Mouse (Mus musculus) liver, embryonic 13.5 days (tissue): ENCODE data around the gene Slbp. TPM values are rescaled to one million over a fixed set of nuclear protein-coding genes. Genes with fewer than 3 reads are reported as not detected.

Source experiments
- ATAC-seq: fragments of 200-750 bp; cut with Nextera tagmentation; 2 replicates; pipeline ENCODE4 v1.8.0; 2017; ENCODE audit warnings: low read depth, mild to moderate bottlenecking, moderate number of reproducible peaks, moderate library complexity
- DNase-seq: peaks from one replicate; pipeline ENCODE4 v3.0.0; 2022
- H3K27ac ChIP-seq: fragments of 300-500 bp; sonication (generic); 2 replicates; pipeline ENCODE4 v1.5.1; 2015; ENCODE audit warnings: moderate library complexity, mild to moderate bottlenecking, inconsistent platforms
- H3K27me3 ChIP-seq: fragments of 300-500 bp; sonication (generic); 2 replicates; pipeline ENCODE4 v1.6.1; 2015; ENCODE audit warnings: mild to moderate bottlenecking, inconsistent platforms
- H3K36me3 ChIP-seq: fragments of 300-500 bp; sonication (generic); 2 replicates; pipeline ENCODE4 v1.6.1; 2015; ENCODE audit warnings: mild to moderate bottlenecking, inconsistent platforms
- H3K4me1 ChIP-seq: fragments of 300-500 bp; sonication (generic); replicated peaks from 2 replicates; pipeline ENCODE4 v1.6.1; 2015; ENCODE audit warnings: inconsistent platforms
- H3K4me2 ChIP-seq: fragments of 300-500 bp; sonication (generic); 2 replicates; pipeline ENCODE4 v1.6.1; 2015; ENCODE audit warnings: inconsistent platforms, mild to moderate bottlenecking, moderate library complexity
- H3K4me3 ChIP-seq: fragments of 300-500 bp; sonication (generic); replicated peaks from 2 replicates; pipeline ENCODE4 v1.5.1; 2015; ENCODE audit warnings: mild to moderate bottlenecking, inconsistent platforms
- H3K9ac ChIP-seq: fragments of 300-500 bp; sonication (generic); 2 replicates; pipeline ENCODE4 v1.6.1; 2015; ENCODE audit warnings: mild to moderate bottlenecking, inconsistent platforms
- H3K9me3 ChIP-seq: fragments of 300-500 bp; sonication (generic); replicated peaks from 2 replicates; pipeline ENCODE4 v1.6.1; 2016; ENCODE audit warnings: inconsistent platforms
- WGBS: fragments of 180-500 bp; shearing (Covaris S2); methylation state at CpG from one replicate; pipeline ENCODE4 v1.1.7; 2015; ENCODE audit not compliant: insufficient replicate concordance; 5-methylcytosine and 5-hydroxymethylcytosine counted together
- polyA plus RNA-seq: library from polyadenylated mRNA; unstranded; fragments of >200 nt; fragmentation: Nextera tagmentation; extraction: Ambion mirVana; gene quantifications from 2 replicates; pipeline ENCODE4 v1.2.1, GENCODE M21; 2015

Slbp gene
- polyA plus RNA-seq, 1 experiment from 2014 or later, result 319 TPM

- no peak overlapping the region for H3K27ac ChIP-seq
- ATAC-seq (no peak), DNase-seq (no peak)
- H3K4me1 ChIP-seq, result peaks cover 44% of the 10 kb centered on the region
- H3K4me3 ChIP-seq, result peak overlapping the region; percentile 85
- peak overlapping the region; percentile 93 for H3K9ac ChIP-seq
- peak overlapping the region; percentile 98 for H3K4me2 ChIP-seq
- H3K9me3 ChIP-seq, result no peaks in the 10 kb centered on the region
- H3K27me3 ChIP-seq, result no peaks in the 10 kb centered on the region
- 0 out of 2 replicates have a peak, but pooled peaks cover 7% of the 10 kb centered on the region for H3K36me3 ChIP-seq
- 42% methylated on average over 4 of the region's 4 CpGs for WGBS
These were observed 24.4 kb downstream of the Slbp start for GRCm38 (mm10) chr5:33627968-33628367.

- H3K4me2 ChIP-seq, result no peak overlapping the region
- H3K36me3 ChIP-seq, result peaks cover 19% of the 10 kb centered on the region; the same call in 1 of the 2 replicates
- H3K4me1 ChIP-seq, result peaks cover 38% of the 10 kb centered on the region
- 65% methylated on average over 3 of the region's 3 CpGs for WGBS
- H3K9me3 ChIP-seq, result no peaks in the 10 kb centered on the region
- ATAC-seq (no peak), DNase-seq (no peak)
- H3K27ac ChIP-seq, result no peak overlapping the region
- H3K27me3 ChIP-seq, result no peaks in the 10 kb centered on the region
- H3K4me3 ChIP-seq, result no peak overlapping the region
- no peak overlapping the region for H3K9ac ChIP-seq
These were observed 28.6 kb downstream of the Slbp start for GRCm38 (mm10) chr5:33623766-33624165.

- DNase-seq (no peak), ATAC-seq (no peak)
- no peak overlapping the region for H3K9ac ChIP-seq
- H3K27me3 ChIP-seq, result no peaks in the 10 kb centered on the region
- 72% methylated on average over 2 of the region's 2 CpGs for WGBS
- no peak overlapping the region for H3K4me2 ChIP-seq
- H3K9me3 ChIP-seq, result no peaks in the 10 kb centered on the region
- H3K36me3 ChIP-seq, result peaks cover 19% of the 10 kb centered on the region; the same call in 1 of the 2 replicates
- H3K27ac ChIP-seq, result no peak overlapping the region
- peaks cover 31% of the 10 kb centered on the region for H3K4me1 ChIP-seq
- no peak overlapping the region for H3K4me3 ChIP-seq
These were observed 29.7 kb downstream of the Slbp start for GRCm38 (mm10) chr5:33622671-33623070.

GRCm38 (mm10) chr5:33614391-33614790, 38.0 kb downstream of the Slbp start:
- 88% methylated on average over 6 of the region's 6 CpGs for WGBS
- Histone ChIP-seq H3K27me3 (no peaks in the 10 kb centered on the region), H3K9ac (no peak overlapping the region), H3K27ac (no peak overlapping the region), H3K4me1 (0 out of 2 replicates have a peak, but pooled peaks cover 3% of the 10 kb centered on the region), H3K4me2 (no peak overlapping the region), H3K9me3 (no peaks in the 10 kb centered on the region), H3K4me3 (no peak overlapping the region), H3K36me3 (peaks cover 36% of the 10 kb centered on the region)
- no peak for DNase-seq
- ATAC-seq, result no peak

GRCm38 (mm10) chr5:33611795-33612194, 40.6 kb downstream of the Slbp start:
- Histone ChIP-seq H3K36me3 (peaks cover 61% of the 10 kb centered on the region), H3K4me2 (no peak overlapping the region), H3K27ac (no peak overlapping the region)

GRCm38 (mm10) chr5:33609226-33609625, 43.1 kb downstream of the Slbp start:
- H3K4me3 ChIP-seq, result no peak overlapping the region
- peaks cover 75% of the 10 kb centered on the region for H3K36me3 ChIP-seq
- no peak for DNase-seq
- no peaks in the 10 kb centered on the region for H3K9me3 ChIP-seq
- WGBS, result 74% methylated on average over 1 of the region's 1 CpGs
- H3K9ac ChIP-seq, result no peak overlapping the region
- H3K27ac ChIP-seq, result no peak overlapping the region
- no peak overlapping the region for H3K4me2 ChIP-seq
- H3K27me3 ChIP-seq, result no peaks in the 10 kb centered on the region
- ATAC-seq, result no peak
- H3K4me1 ChIP-seq, result no peaks in the 10 kb centered on the region

More at GRCm38 (mm10) chr5:33611795-33612194, 40.6 kb downstream of the Slbp start:
- WGBS, result 87% methylated on average over 1 of the region's 1 CpGs
- ATAC-seq (no peak), DNase-seq (no peak)
- Histone ChIP-seq H3K4me3 (no peak overlapping the region), H3K9me3 (no peaks in the 10 kb centered on the region), H3K4me1 (0 out of 2 replicates have a peak, but pooled peaks cover 3% of the 10 kb centered on the region), H3K27me3 (no peaks in the 10 kb centered on the region), H3K9ac (no peak overlapping the region)

- WGBS, result 86% methylated on average over 15 of the region's 15 CpGs
- Histone ChIP-seq H3K9me3 (no peaks in the 10 kb centered on the region), H3K4me2 (no peak overlapping the region), H3K4me3 (no peak overlapping the region), H3K9ac (no peak overlapping the region), H3K4me1 (no peaks in the 10 kb centered on the region), H3K27me3 (no peaks in the 10 kb centered on the region), H3K36me3 (peaks cover 67% of the 10 kb centered on the region), H3K27ac (no peak overlapping the region)
- ATAC-seq (no peak), DNase-seq (no peak)
These were observed 44.9 kb downstream of the Slbp start for GRCm38 (mm10) chr5:33607434-33607833.

- WGBS, result 71% methylated on average over 7 of the region's 7 CpGs
- no peak for DNase-seq
These were observed 45.7 kb downstream of the Slbp start for GRCm38 (mm10) chr5:33606631-33607030.

GRCm38 (mm10) chr5:33605314-33605713, 47.1 kb downstream of the Slbp start:
- ATAC-seq, result no peak
- H3K27me3 ChIP-seq, result no peaks in the 10 kb centered on the region
- no peaks in the 10 kb centered on the region for H3K9me3 ChIP-seq
- no peak overlapping the region for H3K4me3 ChIP-seq
- peaks cover 69% of the 10 kb centered on the region for H3K36me3 ChIP-seq
- DNase-seq, result no peak
- 79% methylated on average over 5 of the region's 5 CpGs for WGBS
- H3K4me1 ChIP-seq, result no peaks in the 10 kb centered on the region
- no peak overlapping the region for H3K9ac ChIP-seq
- H3K27ac ChIP-seq, result no peak overlapping the region
- H3K4me2 ChIP-seq, result no peak overlapping the region

More at GRCm38 (mm10) chr5:33606631-33607030, 45.7 kb downstream of the Slbp start:
- no peak overlapping the region for H3K27ac ChIP-seq
- H3K4me1 ChIP-seq, result no peaks in the 10 kb centered on the region
- H3K4me2 ChIP-seq, result no peak overlapping the region
- H3K9me3 ChIP-seq, result no peaks in the 10 kb centered on the region
- H3K4me3 ChIP-seq, result no peak overlapping the region
- ATAC-seq, result no peak
- H3K9ac ChIP-seq, result no peak overlapping the region
- no peaks in the 10 kb centered on the region for H3K27me3 ChIP-seq
- peaks cover 63% of the 10 kb centered on the region for H3K36me3 ChIP-seq

GRCm38 (mm10) chr5:33593620-33594019, 58.8 kb downstream of the Slbp start:
- 24% methylated on average over 2 of the region's 2 CpGs for WGBS
- Histone ChIP-seq H3K27ac (no peak overlapping the region), H3K9ac (no peak overlapping the region), H3K4me3 (no peak overlapping the region), H3K4me2 (no peak overlapping the region), H3K9me3 (no peaks in the 10 kb centered on the region), H3K27me3 (no peaks in the 10 kb centered on the region), H3K4me1 (no peaks in the 10 kb centered on the region), H3K36me3 (no peaks in the 10 kb centered on the region)
- ATAC-seq (no peak), DNase-seq (no peak)

GRCm38 (mm10) chr5:33589221-33589888, 63.0 kb downstream of the Slbp start:
- DNase-seq (peak; percentile 43), ATAC-seq (no peak)
- Histone ChIP-seq H3K27me3 (peaks cover 4% of the 10 kb centered on the region; the same call in 1 of the 2 replicates), H3K36me3 (no peaks in the 10 kb centered on the region), H3K4me2 (no peak overlapping the region), H3K4me3 (no peak overlapping the region), H3K4me1 (no peaks in the 10 kb centered on the region), H3K27ac (no peak overlapping the region), H3K9me3 (no peaks in the 10 kb centered on the region), H3K9ac (no peak overlapping the region)
- 57% methylated on average over 5 of the region's 5 CpGs for WGBS

- DNase-seq, result no peak
- Histone ChIP-seq H3K9ac (no peak overlapping the region), H3K27me3 (peaks cover 4% of the 10 kb centered on the region; the same call in 1 of the 2 replicates), H3K4me3 (no peak overlapping the region), H3K9me3 (no peaks in the 10 kb centered on the region), H3K4me2 (no peak overlapping the region), H3K4me1 (no peaks in the 10 kb centered on the region), H3K36me3 (no peaks in the 10 kb centered on the region), H3K27ac (no peak overlapping the region)
- 63% methylated on average over 3 of the region's 3 CpGs for WGBS
- no peak for ATAC-seq
These were observed 64.3 kb downstream of the Slbp start for GRCm38 (mm10) chr5:33588066-33588465.
